2 mouse cellular contexts compared by ENCODE assay signal in the genomic region with DNA sequence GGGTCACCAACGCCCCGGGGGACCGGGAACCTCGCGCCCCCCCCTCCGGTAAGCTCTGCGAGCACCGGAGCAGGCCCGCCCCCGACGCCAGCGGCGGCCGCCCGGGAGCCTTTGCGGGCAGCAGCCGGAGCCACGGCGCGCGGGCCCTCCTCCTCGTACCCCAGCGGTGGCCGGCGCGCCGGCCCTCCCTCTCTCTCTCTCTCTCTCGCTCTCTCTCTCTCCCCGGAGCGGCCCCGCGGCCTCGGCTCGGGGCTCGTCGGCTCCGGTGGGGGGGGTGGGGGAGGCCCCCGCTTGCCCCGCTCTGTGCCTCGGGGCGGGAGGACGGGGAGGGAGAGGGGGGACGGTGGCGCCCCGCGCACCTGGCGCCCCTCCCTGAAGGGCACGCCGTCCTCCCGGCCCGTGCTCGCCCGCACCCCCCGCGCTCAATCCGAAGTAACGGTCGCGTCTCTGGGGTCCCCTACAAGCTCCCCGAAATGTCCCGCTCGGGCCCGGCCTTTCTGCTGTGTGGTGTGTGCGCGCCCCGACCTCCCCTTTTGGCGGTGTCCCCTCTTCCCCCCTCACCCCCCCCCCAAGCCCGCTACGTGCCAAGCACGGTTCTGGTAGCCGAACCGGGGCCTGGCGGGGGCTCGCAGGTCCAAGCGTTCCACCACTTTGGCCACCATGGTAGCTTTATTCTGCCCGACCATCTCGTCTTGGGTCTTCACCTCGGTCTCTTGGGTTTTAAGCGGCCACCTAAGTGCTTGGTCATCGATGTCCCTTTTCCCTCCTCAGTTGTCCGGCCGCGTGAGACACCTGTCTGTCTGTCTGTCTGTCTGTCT.
A peak's percentile ranks its signal among the peaks of the same experiment; 100 is the strongest.
TF ChIP-seq lines count a peak whose summit lies in the region.

No protein-coding gene starts in this region.

TF ChIP-seq in MEL, 35 proteins besides CTCF, POLR2A, EP300 and RAD21:
- TF ChIP-seq SIN3A (IDR thresholded peaks at IDR 0.05; ENCODE audit: low read length), result 0 out of 2 replicates have a peak, but pooled peaks have one; percentile 17
- 0 out of 2 replicates have a peak, but pooled peaks have one; percentile 36 for TF ChIP-seq USF1 (IDR thresholded peaks at IDR 0.05; ENCODE audit: low read depth, low read length)
- TF ChIP-seq NELFE (IDR thresholded peaks at IDR 0.05; ENCODE audit: low read depth, low read length), result 0 out of 2 replicates have a peak, but pooled peaks have one; percentile 15
- no peak for TF ChIP-seq ZC3H11A (IDR thresholded peaks at IDR 0.05; ENCODE audit: low read depth, low read length)
- no peak for TF ChIP-seq GATA1 (IDR thresholded peaks at IDR 0.05; ENCODE audit: low read depth, low read length)
- TF ChIP-seq SMC3 (IDR thresholded peaks at IDR 0.05; ENCODE audit: low read depth, low read length), result no peak
- TF ChIP-seq KAT2A (conservative IDR thresholded peaks at IDR 0.05; ENCODE audit: low read depth, low read length), result no peak
- TF ChIP-seq USF2 (IDR thresholded peaks at IDR 0.05; ENCODE audit: borderline replicate concordance in 1 of 2, insufficient read depth in 1 of 2, low read depth in 1 of 2, low read length in 2 of 2), result no peak
- TF ChIP-seq BHLHE40 (IDR thresholded peaks at IDR 0.05; ENCODE audit: borderline replicate concordance, low read depth, low read length), result no peak
- TF ChIP-seq POLR2AphosphoS5 (IDR thresholded peaks at IDR 0.05; ENCODE audit: borderline replicate concordance, low read depth, low read length), result no peak
- TF ChIP-seq GABPA (IDR thresholded peaks at IDR 0.05; ENCODE audit: low read depth, low read length), result no peak
- TF ChIP-seq HCFC1 (IDR thresholded peaks at IDR 0.05; ENCODE audit: low read depth, low read length), result 0 out of 2 replicates have a peak, but pooled peaks have one; percentile 30
- no peak for TF ChIP-seq ELF1 (IDR thresholded peaks at IDR 0.05; ENCODE audit: low read depth, low read length)
- no peak for TF ChIP-seq ZKSCAN1 (IDR thresholded peaks at IDR 0.05; ENCODE audit: low read depth, low read length)
- TF ChIP-seq MXI1 (IDR thresholded peaks at IDR 0.05; ENCODE audit: low read depth, low read length), result no peak

TF ChIP-seq in myocyte, 11 proteins besides CTCF, POLR2A, EP300 and RAD21:
- TF ChIP-seq TCF3 (IDR thresholded peaks at IDR 0.05; ENCODE audit: insufficient read length, low read depth), result no peak
- peak in 1 of 3 experiments; percentile 45 for TF ChIP-seq MYOD1 (IDR thresholded peaks at IDR 0.05; ENCODE audit: control insufficient read depth in 1 of 3, insufficient read length in 2 of 3, low read depth in 2 of 3)
